Mouse (Mus musculus) cerebellum, adult 2 months (tissue): ENCODE data around the gene Ltbp3.

Source experiments
- CTCF ChIP-seq: fragments of 200-500 bp; IDR thresholded peaks from 2 replicates; pipeline ENCODE4 v1.5.1; 2011; ENCODE audit warnings: low read depth, mild to moderate bottlenecking, control low read depth, low read length, moderate library complexity, borderline replicate concordance; ENCODE audit not compliant: insufficient read depth
- POLR2A ChIP-seq: fragments of 200-500 bp; IDR thresholded peaks from 2 replicates; pipeline ENCODE4 v1.6.1; 2011; ENCODE audit warnings: low read length, control low read depth, borderline replicate concordance; ENCODE audit not compliant: insufficient read depth

DNA sequence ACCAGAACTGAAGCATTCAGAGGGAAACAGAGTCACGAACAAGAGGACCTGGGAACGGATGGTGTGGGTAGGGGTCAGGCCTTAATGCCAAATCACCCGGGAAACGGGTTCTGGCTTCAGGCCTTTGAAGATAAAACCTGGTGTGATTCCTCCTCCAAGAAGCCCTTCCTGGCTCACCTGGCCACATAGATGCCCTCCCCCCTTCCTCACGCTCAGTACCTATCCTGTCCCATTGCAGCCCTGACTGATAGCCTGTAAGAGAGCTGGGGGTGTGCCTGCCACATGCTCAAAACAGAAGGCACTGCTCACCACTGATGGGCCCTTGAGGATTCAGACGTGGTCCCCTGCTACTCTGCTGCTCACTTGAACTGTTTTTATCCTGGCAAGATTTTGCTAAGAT, 46.9 kb upstream of the Ltbp3 start:
- TF ChIP-seq CTCF (no peak), POLR2A (no peak)
